Mouse (Mus musculus) myocyte (in vitro differentiated cells): Measurements from ENCODE around the gene Tmf1.

Experiments
- CEBPB ChIP-seq: IDR thresholded peaks from 2 replicates; pipeline ENCODE4 v1.6.1; 2011; ENCODE audit warnings: mild to moderate bottlenecking, moderate library complexity; ENCODE audit not compliant: poor library complexity, insufficient read depth, severe bottlenecking
- E2F4 ChIP-seq: IDR thresholded peaks from one replicate; pipeline ENCODE4 v1.6.1; 2011; ENCODE audit warnings: mild to moderate bottlenecking, control low read depth, moderate library complexity; ENCODE audit not compliant: insufficient read depth
- MAX ChIP-seq: IDR thresholded peaks from one replicate; pipeline ENCODE4 v1.6.1; 2011; ENCODE audit warnings: low read depth, mild to moderate bottlenecking, control low read depth
- MYOD1 ChIP-seq, 3 experiments: IDR thresholded peaks; one replicate each; pipeline ENCODE4 v1.6.1; 2011; ENCODE audit warnings: control low read depth in 2 of 3, low read depth in 2 of 3, mild to moderate bottlenecking in 2 of 3, moderate library complexity in 1 of 3; ENCODE audit not compliant: insufficient read length in 2 of 3, control insufficient read depth in 1 of 3
- MYOG ChIP-seq, 3 experiments: IDR thresholded peaks; one replicate each; pipeline ENCODE4 v1.6.1; 2011; ENCODE audit warnings: control low read depth in 2 of 3, low read depth in 2 of 3, mild to moderate bottlenecking in 2 of 3; ENCODE audit not compliant: insufficient read length in 2 of 3, control insufficient read depth in 1 of 3, insufficient read depth in 1 of 3
- POLR2A ChIP-seq: IDR thresholded peaks from one replicate; pipeline ENCODE4 v1.6.1; 2011; ENCODE audit warnings: low read depth, mild to moderate bottlenecking, control low read depth, moderate library complexity; ENCODE audit not compliant: insufficient read length
- POLR2AphosphoS2 ChIP-seq: IDR thresholded peaks from one replicate; pipeline ENCODE4 v1.6.1; 2011; ENCODE audit warnings: low read depth, control low read depth; ENCODE audit not compliant: insufficient read length
- REST ChIP-seq: IDR thresholded peaks from one replicate; pipeline ENCODE4 v1.6.1; 2011; ENCODE audit warnings: mild to moderate bottlenecking, control low read depth, moderate library complexity; ENCODE audit not compliant: insufficient read depth, insufficient read length
- SRF ChIP-seq: IDR thresholded peaks from one replicate; pipeline ENCODE4 v1.6.1; 2011; ENCODE audit warnings: low read depth; ENCODE audit not compliant: control insufficient read depth, insufficient read length
- TCF12 ChIP-seq: IDR thresholded peaks from one replicate; pipeline ENCODE4 v1.6.1; 2011; ENCODE audit warnings: mild to moderate bottlenecking, control low read depth; ENCODE audit not compliant: poor library complexity, insufficient read depth, severe bottlenecking
- TCF3 ChIP-seq: IDR thresholded peaks from one replicate; pipeline ENCODE4 v1.6.1; 2011; ENCODE audit warnings: low read depth, control low read depth; ENCODE audit not compliant: insufficient read length
- USF1 ChIP-seq: IDR thresholded peaks from one replicate; pipeline ENCODE4 v1.6.1; 2011; ENCODE audit warnings: low read depth, mild to moderate bottlenecking, control low read depth, moderate library complexity

- TF ChIP-seq CEBPB (no peak), MYOD1 (IDR thresholded peaks at IDR 0.05; ENCODE audit: control insufficient read depth in 1 of 3, insufficient read length in 2 of 3, low read depth in 2 of 3) (no peak), POLR2AphosphoS2 (peak; percentile 71), MAX (no peak), E2F4 (peak; percentile 13), USF1 (no peak), POLR2A (peak; percentile 84), SRF (no peak), REST (peak; percentile 4), TCF12 (no peak), MYOG (IDR thresholded peaks at IDR 0.05; ENCODE audit: control insufficient read depth in 1 of 3, insufficient read depth in 1 of 3, insufficient read length in 2 of 3, low read depth in 2 of 3) (peak in 1 of 3 experiments; percentile 24), TCF3 (no peak)
Observed at GRCm38 (mm10) chr6:97205439-97205885, 26.5 kb upstream of the Tmf1 start, which contains the start of gene Uba3.
